Mouse (Mus musculus): ENCODE results near the gene Apoa2. TPM values are rescaled to one million over a fixed set of nuclear protein-coding genes. Genes with fewer than 3 reads are reported as not detected.

Apoa2 gene
- total and polyA plus RNA-seq, 2 experiments from 2014 or later, result 2.0 to 2.7 TPM

- 2% methylated on average over 41 of the region's 41 CpGs for WGBS
- Histone ChIP-seq H3K4me3 (ENCODE audit: low read depth, low read length) (peak overlapping the region; percentile 75), H3K4me1 (ENCODE audit: insufficient read depth) (peaks cover 10% of the 10 kb centered on the region; the same call in 1 of the 2 replicates), H3K9ac (peak overlapping the region; percentile 92), H3K4me2 (ENCODE audit: low read depth) (peak overlapping the region; percentile 64), H3K36me3 (ENCODE audit: insufficient read depth) (0 out of 2 replicates have a peak, but pooled peaks cover 9% of the 10 kb centered on the region), H3K9me3 (ENCODE audit: low read length) (no peaks in the 10 kb centered on the region), H3K27me3 (ENCODE audit: insufficient read depth, low read length) (no peaks in the 10 kb centered on the region), H3K27ac (ENCODE audit: low read depth, low read length) (peak overlapping the region; percentile 75)
- ATAC-seq, result peak; percentile 96
- peak; percentile 95 for TF ChIP-seq CTCF (IDR thresholded peaks at IDR 0.05; ENCODE audit: low read depth)
- DNase-seq, result peak; percentile 99
Measured at GRCm38 (mm10) chr1:171246709-171247452, 22.0 kb downstream of the Apoa2 start.

GRCm38 (mm10) chr1:171247453-171247841, 22.6 kb downstream of the Apoa2 start:
- TF ChIP-seq CTCF (IDR thresholded peaks at IDR 0.05; ENCODE audit: low read depth), result no peak
- no peak for DNase-seq
- Histone ChIP-seq H3K4me3 (ENCODE audit: low read depth, low read length) (peak overlapping the region; percentile 75), H3K4me1 (ENCODE audit: insufficient read depth) (peaks cover 15% of the 10 kb centered on the region; the same call in 1 of the 2 replicates), H3K27me3 (ENCODE audit: insufficient read depth, low read length) (no peaks in the 10 kb centered on the region), H3K9ac (peak overlapping the region; percentile 36), H3K36me3 (ENCODE audit: insufficient read depth) (0 out of 2 replicates have a peak, but pooled peaks cover 6% of the 10 kb centered on the region), H3K9me3 (ENCODE audit: low read length) (no peaks in the 10 kb centered on the region), H3K4me2 (ENCODE audit: low read depth) (peak overlapping the region; percentile 63), H3K27ac (ENCODE audit: low read depth, low read length) (peak overlapping the region; percentile 75; the same call in 1 of the 2 replicates)
- 17% methylated on average over 13 of the region's 13 CpGs for WGBS
- 0 out of 2 replicates have a peak, but pooled peaks have one; percentile 0 for ATAC-seq

GRCm38 (mm10) chr1:171247916-171248315, 23.1 kb downstream of the Apoa2 start:
- no peak overlapping the region for H3K4me3 ChIP-seq (ENCODE audit: low read depth, low read length)
- 38% methylated on average over 4 of the region's 4 CpGs for WGBS
- H3K27ac ChIP-seq (ENCODE audit: low read depth, low read length), result 0 out of 2 replicates have a peak overlapping the region, but pooled peaks have one; percentile 75
- DNase-seq (no peak), ATAC-seq (no peak)
- H3K4me1 ChIP-seq (ENCODE audit: insufficient read depth), result peaks cover 15% of the 10 kb centered on the region; the same call in 1 of the 2 replicates
- 0 out of 2 replicates have a peak, but pooled peaks cover 1% of the 10 kb centered on the region for H3K36me3 ChIP-seq (ENCODE audit: insufficient read depth)
- H3K27me3 ChIP-seq (ENCODE audit: insufficient read depth, low read length), result no peaks in the 10 kb centered on the region
- no peaks in the 10 kb centered on the region for H3K9me3 ChIP-seq (ENCODE audit: low read length)
- no peak for TF ChIP-seq CTCF (IDR thresholded peaks at IDR 0.05; ENCODE audit: low read depth)
- H3K9ac ChIP-seq, result no peak overlapping the region
- peak overlapping the region; percentile 63; the same call in 1 of the 2 replicates for H3K4me2 ChIP-seq (ENCODE audit: low read depth)

- no peak overlapping the region for H3K27ac ChIP-seq (ENCODE audit: low read depth, low read length)
Measured at GRCm38 (mm10) chr1:171248386-171249226, 23.8 kb downstream of the Apoa2 start.

GRCm38 (mm10) chr1:171249913-171250600, 25.2 kb downstream of the Apoa2 start, which contains the start of gene Adamts4:
Gene Adamts4, plus strand, starts transcription at chr1:171250421.
- peak within 1 kb of the TSS; percentile 43; the same call in 1 of the 2 replicates for H3K9ac ChIP-seq
- H3K27ac ChIP-seq (ENCODE audit: low read depth, low read length), result peak within 1 kb of the TSS; percentile 47; the same call in 1 of the 2 replicates
- no peaks in the 10 kb centered on the region for H3K36me3 ChIP-seq (ENCODE audit: insufficient read depth)
- H3K27me3 ChIP-seq (ENCODE audit: insufficient read depth, low read length), result no peaks in the 10 kb centered on the region
- H3K9me3 ChIP-seq (ENCODE audit: low read length), result no peaks in the 10 kb centered on the region
- WGBS, result 10% methylated on average over 5 of the region's 5 CpGs
- DNase-seq (peak; percentile 72), ATAC-seq (peak; percentile 30; the same call in 1 of the 2 replicates)
- peaks cover 15% of the 10 kb centered on the region; the same call in 1 of the 2 replicates for H3K4me1 ChIP-seq (ENCODE audit: insufficient read depth)
- no peak for TF ChIP-seq CTCF (IDR thresholded peaks at IDR 0.05; ENCODE audit: low read depth)
- peak within 1 kb of the TSS; percentile 53 for H3K4me2 ChIP-seq (ENCODE audit: low read depth)
- H3K4me3 ChIP-seq (ENCODE audit: low read depth, low read length), result peak within 1 kb of the TSS; percentile 25

More at GRCm38 (mm10) chr1:171248386-171249226, 23.8 kb downstream of the Apoa2 start:
- Histone ChIP-seq H3K4me3 (ENCODE audit: low read depth, low read length) (no peak overlapping the region), H3K36me3 (ENCODE audit: insufficient read depth) (no peaks in the 10 kb centered on the region), H3K4me1 (ENCODE audit: insufficient read depth) (peaks cover 15% of the 10 kb centered on the region; the same call in 1 of the 2 replicates), H3K4me2 (ENCODE audit: low read depth) (no peak overlapping the region), H3K9me3 (ENCODE audit: low read length) (no peaks in the 10 kb centered on the region), H3K9ac (no peak overlapping the region), H3K27me3 (ENCODE audit: insufficient read depth, low read length) (no peaks in the 10 kb centered on the region)
- ATAC-seq (no peak), DNase-seq (no peak)
- no peak for TF ChIP-seq CTCF (IDR thresholded peaks at IDR 0.05; ENCODE audit: low read depth)
- WGBS, result 43% methylated on average over 3 of the region's 3 CpGs

Data from forebrain, postnatal 0 days (tissue).